Mouse (Mus musculus): Measurements from ENCODE around the gene Anxa6. TPM values are rescaled to one million over a fixed set of nuclear protein-coding genes. Genes with fewer than 3 reads are reported as not detected.
"Not testable (repeated sequence)": the region's sequence is repeated elsewhere in the genome, so short reads cannot be mapped to it uniquely, and the experiment has no call there.

The Anxa6 gene
- polyA plus RNA-seq, 2 experiments from 2014 or later: 387 to 504 TPM

DNA sequence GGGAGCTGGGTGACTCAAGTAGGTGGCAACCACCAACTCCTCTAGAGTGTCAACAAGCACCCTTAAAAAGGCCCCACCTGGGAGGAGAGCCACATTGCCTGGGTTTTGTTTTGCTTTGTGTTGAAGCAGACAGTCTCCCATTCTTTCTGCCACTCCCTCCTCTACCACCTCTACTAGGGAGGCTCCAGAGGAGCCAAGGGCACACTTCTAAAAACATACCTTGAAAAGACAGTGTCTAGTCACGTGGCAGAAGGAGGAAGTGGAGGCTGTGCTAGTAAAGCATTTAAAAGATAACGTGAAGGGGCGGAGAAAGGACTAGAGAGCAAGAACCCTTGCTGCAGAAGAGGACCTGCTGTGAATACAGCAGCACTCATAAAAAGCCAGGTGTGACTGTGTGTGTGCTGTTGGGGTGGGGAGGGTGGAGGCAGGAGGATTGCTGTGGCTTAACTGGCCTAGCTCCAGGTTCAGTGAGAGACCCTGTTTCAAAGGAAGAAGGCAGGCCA is 74.6 kb downstream of the Anxa6 start:
- ATAC-seq: peak; percentile 31

DNA sequence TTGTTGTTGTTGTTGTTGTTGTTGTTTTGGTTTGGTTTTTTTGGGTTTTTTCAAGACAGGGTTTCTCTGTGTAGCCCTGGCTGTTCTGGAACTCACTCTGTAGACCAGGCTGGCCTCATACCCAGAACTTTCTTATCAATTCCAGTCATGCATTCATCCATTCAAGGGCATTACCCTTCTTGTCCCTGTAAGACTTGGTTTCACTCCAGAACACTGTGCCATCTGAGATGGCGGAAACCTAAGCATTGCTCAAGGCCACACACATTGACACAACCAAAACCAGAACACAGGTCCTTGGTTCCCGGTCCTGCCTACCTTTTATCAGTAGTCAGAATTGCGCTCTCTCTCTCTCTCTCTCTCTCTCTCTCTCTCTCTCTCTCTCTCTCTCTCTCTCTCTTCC is 75.5 kb downstream of the Anxa6 start:
- ATAC-seq: not testable (repeated sequence)

DNA sequence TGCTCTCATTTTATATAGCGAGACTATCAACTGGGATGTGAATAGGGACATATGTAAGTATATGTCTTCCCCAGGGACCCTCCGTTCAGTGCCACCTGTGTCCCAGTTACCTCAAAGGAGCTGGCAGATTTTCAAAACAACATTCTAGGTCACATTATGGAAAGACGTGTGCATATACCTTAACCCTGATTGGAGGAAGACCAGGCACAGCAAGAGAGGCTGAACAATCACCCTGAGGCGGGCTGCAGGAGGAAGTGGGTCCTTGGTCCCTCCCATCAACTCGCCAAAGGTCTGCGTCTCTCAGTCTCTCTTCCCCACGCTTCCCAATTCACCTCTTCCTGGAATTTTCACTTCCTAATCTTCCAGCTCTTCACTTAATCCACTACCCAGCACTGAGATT is 76.3 kb downstream of the Anxa6 start:
- peak; percentile 31 for ATAC-seq

DNA sequence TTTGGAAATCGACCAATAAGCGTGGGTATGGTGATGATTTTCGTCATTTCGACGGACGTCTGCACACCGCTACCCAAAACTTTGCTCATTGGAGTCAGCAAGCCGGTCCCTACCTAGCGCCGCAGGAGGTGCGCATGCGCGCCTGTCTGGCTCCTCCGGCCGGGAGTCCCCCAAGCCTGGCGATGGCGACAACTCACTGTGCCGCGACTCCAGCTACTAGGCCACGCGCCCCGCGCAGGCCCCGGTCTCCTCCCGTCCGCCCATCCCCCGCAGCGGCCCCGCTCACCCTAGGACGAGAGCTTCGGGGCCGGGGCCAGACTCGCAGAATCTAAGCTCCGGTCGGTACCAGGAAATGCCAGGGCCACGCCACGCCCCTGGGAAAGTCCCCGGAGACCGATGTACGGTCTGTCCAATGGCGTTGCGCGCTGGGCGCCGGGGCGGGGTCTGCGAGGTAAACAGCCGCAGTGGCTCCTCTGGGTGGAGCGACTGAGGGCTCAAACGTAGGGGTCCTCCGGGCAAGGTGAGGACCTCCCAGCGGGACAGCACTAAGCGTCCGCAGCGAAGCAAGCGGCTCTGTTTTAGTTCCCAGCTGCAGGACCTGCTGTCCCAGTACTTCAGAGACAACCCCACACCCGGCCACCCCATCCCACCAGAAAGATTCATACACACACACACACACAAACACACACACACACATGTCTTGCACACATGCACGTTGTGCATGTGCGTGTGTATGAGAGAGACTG is 77.3 kb downstream of the Anxa6 start:
- peak; percentile 65 for ATAC-seq

DNA sequence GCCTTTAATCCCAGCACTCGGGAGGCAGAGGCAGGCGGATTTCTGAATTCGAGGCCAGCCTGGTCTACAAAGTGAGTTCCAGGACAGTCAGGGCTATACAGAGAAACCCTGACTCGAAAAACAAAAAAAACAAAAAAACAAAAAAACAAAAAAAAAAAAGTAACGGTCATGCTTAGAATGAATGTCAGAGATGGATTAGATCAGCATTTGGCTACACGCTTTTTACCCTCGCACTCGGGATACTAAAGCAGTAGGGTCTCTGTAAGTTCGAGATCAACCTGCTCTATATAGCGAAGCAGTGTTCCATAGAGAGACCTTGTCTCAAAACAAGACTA is 77.9 kb downstream of the Anxa6 start:
- not testable (repeated sequence) for ATAC-seq

DNA sequence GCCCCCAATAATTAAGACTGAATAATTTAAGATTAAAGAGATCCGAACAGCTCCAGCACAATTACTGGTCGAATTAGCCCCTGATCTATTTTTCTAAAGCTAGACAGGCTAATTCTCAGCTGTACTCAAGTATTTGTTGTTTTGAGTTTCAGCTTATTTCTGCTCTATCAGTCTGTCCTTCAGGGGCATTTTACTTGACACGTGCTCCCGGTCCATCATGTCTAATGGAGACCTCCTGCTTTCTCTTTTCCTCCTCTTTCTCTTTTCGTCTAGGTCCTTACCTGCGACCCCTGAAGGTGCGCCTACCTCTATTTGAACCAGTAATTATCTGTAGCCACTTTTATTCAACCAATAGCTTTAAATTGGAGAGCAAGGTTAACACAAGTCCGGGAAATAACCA is 78.5 kb downstream of the Anxa6 start:
- no peak for ATAC-seq

DNA sequence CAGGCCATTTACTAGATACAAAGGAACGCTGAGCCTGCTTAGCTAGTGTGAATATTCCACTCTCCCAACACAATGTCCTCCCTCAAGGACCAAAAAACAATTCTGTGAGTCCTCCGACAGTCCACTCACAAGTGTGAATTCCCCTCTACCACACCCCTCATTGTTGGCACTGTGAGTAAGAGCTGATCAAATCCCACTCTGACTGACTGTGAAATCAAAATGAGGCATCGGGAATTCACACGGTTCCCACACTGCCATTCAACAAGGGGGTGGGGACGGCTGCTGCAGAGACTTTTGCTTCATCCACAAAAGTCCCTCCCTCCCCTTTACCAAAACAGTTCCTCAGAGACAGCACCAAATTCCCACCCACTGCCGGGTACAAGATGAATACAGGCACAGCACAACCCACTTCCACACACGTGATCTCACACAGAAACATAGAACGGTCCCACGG is 79.2 kb downstream of the Anxa6 start:
- ATAC-seq: no peak

DNA sequence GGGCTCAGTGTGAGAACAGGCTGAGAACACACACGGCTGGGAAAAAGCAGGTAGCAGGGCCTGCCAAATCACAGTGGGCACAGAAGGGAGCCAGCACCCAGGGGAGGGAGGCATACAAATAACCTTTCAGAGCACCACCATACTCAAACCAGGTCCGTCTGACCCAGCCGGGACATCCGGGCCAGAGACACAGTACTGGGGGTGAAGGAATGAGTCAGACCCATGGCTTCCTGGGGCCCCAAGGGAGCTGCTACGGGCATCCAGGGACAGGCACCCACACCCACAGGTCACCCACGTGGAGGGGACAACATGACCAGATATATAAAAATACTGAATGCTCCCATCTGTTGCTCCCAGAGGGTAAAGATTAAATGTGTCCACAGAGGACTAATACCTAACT is 80.6 kb downstream of the Anxa6 start:
- ATAC-seq: peak; percentile 9

DNA sequence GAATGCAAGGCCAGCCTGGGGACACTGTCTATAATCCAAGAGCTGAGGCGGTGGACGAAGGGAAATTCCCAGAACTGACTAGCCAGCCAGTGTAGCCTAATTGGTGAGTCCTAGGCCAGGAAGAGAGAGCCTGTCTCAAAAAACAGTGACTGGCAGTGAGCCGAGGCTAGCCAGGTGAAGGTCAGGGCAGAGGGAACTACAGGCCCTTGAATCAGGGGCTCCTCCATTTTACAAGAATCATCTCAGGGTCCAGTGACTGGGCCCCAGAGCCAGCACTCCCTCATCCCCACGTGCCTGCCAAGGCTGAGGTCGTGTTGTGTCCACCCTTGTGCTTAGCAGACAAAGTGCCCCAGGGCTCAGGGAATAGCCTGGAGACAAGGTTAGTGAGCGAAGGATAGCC is 82.6 kb downstream of the Anxa6 start:
- ATAC-seq: no peak

DNA sequence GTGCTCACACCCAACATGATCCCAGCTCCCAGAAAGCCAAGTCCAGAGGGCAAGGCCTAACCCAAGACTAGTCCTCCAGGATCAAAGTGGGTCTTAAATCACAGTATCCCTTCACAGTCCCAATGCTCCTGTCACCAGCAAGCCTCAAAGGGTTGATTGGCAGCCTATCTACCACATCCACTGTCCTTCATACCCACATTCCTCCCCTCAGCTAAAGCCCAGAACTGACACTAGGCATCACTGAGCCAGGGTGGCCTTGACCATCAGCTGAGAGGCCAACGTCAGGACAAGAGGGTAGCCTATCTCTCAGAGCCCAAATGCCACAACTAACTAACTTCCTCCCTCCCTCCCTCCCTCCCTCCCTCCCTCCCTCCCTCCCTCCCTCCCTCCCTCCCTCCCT is 83.5 kb downstream of the Anxa6 start:
- ATAC-seq: no peak

DNA sequence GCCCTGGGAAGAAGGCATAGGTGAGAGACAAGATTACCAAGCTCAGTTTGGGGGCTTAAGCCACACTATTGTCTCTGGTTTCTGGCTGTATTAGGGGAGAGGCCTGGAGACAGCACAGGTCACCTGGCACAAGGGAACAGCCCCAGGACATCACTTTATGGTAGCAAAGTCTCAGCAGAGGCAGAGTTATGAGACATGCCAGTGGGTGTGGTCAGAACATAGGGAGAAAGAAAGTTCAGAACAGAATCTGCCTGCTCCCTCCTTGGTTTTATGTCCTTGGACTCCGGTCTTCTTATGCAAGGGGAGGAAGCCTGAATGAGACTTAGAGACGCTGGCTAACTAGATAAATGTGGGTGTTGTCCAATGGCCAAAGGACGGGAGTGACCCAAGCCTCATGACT is 88.5 kb downstream of the Anxa6 start:
- ATAC-seq: no peak

DNA sequence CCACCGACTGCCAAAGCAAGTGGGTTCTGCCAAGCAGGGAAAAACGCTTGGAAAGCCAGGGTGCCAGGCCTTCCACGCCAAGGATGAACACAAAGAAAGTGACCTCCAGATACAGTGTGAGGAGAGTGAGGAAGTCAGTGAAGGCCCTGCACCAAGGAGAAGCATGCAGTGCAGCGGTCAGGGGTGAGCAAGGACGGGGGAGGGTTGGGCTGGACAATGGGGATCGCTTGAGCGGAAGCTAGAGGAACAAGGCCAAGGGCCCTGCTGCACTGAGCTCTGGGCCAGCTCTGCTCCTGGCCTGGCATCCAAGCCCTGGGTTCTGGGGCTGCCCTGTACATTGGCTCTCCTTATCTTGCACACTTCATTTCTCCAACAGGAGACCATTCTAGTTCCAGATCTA is 93.2 kb downstream of the Anxa6 start:
- no peak for ATAC-seq

DNA sequence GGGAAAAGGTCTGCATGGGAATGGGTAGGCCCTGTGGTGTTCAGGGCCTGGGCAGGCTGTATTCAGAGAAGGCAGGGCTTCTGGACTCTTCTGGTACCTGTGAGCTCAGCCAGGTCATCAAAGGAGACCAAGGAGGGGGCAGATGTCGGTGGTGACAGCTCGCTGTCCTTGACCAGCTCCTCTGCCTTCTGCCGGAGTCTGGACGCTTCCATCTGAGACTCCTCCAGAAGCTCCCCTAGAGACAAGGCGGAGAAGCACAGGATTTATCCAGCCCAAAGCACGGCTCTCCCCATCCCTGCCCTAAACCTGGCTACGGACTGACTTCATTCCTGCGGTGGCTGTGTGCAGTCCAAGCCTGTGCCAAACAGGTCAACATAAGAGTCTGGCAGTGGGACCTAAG is 93.7 kb downstream of the Anxa6 start:
- ATAC-seq: no peak

DNA sequence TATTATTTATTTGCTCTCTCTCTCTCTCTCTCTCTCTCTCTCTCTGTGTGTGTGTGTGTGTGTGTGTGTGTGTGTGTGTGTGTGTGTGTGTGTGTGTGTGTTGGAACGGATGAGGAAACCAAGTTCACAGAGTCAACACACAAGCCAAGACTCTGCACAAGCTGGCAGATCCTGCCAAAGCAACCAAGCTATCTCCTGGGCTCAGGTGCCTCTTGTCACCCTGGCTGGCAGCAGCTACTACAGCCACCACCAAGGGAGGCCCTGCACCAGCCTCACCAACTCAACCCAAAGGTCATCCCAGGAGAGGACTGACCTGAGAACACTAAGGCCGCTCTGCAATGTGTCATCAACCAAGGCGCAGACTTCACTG is 96.5 kb downstream of the Anxa6 start:
- ATAC-seq: peak; percentile 59

DNA sequence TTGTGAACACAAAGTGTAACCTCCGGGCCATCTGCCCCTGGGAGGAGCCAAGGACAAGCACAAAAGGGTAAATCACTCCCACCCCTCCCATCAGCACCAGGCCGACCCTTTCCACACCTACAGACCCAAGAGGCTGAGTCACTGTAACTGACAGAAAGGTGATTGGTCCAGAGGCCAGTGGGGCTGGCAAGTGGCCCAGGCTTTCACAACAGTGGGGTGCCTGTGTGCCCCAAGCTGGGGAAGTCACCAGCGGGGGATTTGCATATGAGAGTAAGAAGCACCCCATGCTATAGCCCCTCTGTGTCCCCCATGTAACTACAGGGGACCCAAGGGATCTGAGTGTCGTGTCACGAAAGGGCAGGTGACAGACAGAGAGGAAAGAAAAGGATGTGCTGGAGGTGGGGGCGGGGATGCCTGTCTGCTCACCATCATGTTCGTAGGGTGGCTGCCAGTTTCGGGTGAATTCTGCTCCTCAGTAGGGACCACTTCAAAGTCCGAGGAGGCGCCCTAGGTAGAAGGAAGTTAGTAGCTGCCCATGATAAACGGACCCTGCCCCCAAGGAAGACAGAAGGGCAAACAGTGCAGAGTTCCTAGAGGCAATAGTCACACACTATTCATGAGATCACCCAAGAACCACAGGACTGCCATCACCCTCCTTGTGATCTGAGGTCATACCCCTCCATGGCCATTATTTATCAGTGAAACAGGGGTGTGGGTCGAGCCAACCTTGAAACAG is 97.0 kb downstream of the Anxa6 start:
- peak; percentile 46 for ATAC-seq

DNA sequence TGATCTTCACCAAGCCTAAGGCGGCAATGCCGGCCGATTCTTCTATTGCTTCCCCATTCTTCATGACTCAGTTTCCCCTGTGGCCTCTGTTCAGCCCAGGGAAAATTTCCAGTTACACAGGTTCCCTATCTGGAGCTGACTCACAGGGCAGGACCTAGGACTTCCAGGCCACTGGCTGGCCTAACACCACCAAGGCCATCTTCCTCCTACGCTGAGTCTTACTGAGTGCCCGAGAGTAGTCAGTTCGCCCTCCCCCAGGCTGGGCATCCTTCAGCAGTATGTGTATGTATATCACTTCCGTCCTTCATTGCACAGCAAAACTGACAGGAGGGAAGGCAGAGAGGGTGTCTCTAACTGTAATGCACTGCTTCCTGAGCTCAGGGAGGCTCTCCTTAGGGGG is 99.0 kb downstream of the Anxa6 start:
- ATAC-seq: no peak

DNA sequence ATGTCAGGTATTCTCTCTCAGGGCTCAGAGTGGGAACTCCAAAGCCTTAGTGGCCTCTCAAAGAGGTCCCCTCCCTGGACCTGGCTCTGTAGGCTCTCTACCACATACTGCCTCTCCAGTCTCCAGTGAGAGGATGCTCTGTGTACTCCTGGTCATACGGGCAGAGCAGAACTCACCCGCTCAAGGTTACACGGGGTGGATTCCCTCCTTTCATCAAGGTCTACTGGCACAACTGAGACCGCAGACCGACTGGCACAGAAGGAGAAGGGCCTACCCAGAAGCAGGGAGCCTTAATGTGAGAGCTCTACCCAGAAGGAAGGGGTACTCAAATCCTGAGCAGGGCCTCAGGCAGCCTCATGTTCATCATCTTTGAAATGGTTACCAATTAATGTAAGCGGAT is 100.7 kb downstream of the Anxa6 start:
- no peak for ATAC-seq

DNA sequence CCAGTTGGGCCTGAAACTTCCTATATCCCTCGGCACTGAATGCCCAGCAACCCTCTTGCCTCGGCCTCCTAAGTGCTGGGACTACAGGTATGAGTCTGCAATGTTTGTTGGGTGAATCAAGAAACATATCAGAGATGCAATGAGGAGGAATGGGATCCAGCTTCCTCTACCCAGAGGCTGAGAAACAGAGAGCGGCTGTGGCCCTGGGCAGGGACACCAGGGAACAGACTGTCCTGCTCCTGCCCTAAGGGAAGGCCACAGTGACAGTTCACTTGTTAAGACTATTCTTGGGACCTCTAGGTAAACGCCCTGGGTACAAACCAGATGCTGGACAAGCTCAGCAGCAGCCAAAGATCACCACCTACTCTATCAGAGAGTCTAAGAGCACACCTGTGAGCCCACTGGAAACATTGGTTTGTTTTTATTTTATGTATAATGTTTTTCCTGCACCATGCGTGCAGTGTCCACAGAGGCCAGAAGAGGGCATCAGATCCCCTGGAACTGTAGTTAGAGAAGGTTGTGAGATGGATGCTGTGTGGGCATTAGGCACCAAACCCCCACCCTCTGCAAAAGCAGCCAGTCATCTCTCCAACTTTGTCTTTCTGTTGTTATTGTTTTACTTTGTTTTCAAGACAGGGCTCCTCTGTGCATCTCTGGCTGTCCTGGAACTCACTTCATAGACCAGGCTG is 101.7 kb downstream of the Anxa6 start:
- ATAC-seq: peak; percentile 48

DNA sequence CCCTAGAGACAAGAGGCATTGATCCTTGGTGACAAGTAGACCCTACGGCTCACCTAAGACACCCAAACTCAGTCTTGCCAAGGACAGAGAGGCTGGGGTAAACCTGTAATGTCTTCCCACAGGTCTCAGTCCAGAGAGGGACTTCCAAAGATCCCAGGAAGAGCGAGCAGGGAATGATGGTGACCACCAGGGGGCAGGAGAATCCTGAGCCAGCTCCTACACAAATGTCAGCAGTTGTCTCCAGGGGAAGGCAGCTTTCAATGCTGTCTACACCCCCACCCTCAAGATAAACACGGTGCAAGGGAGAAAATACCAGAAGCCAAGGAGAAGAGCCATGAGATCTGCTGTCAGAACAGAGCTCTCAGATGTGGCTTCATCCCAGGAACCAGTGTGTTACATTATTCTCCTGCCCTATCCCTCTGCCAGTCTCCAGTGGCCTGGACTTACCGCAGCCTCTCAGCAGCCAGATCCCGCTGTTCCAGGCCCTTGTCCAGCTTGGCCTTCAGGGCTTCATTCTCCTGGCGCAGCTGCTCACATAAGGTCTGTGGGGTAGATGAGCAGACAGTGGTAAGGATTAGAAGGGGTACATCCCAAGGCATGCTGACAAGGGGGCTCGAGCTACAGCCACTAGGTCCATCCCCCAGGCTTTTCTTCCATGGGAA is 102.8 kb downstream of the Anxa6 start:
- no peak for ATAC-seq

DNA sequence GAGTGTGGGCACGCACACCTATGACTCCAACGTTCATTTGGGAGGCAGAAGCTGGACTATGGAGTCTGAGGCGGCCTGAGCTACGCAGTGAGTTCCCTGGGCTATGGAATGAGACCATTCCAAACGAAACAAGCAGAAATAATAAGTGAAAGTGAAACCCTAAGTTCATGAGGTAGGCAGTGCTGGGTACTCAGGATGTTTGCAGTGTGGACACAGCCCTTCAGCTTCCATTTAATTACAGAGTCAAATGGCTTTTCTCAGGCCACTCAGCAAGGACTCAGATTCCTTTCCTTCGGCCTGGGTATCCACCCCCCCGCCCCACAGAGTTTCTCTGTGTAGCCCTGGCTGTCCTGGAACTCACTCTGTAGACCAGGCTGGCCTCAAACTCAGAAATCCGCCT is 103.5 kb downstream of the Anxa6 start:
- ATAC-seq: no peak

DNA sequence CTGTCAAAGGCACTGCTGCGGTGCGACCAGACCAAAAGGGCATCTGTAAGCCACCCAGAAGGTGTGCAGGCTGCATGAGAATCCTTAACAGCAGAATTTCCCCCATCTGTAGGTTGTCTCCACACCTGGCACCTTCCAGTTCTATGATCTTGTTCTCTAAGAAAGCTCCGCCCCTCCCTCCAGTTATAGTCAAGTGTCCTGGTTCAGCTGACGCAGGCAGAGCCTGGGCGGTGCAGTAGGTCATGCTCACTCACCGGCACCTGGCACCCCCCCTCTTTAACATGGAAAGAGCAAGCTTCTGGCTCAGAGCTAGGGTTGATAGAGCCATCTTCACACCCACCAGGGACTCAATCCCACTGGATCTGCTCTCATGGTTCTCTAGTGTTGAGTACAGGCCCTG is 104.0 kb downstream of the Anxa6 start:
- ATAC-seq: no peak
